Mouse (Mus musculus) myocyte (in vitro differentiated cells): ENCODE results near the gene Adrm1. TPM values are rescaled to one million over a fixed set of nuclear protein-coding genes. Genes with fewer than 3 reads are reported as not detected.

Source experiments
- H3K27me3 ChIP-seq: one replicate; pipeline ENCODE4 v1.6.1; 2011; ENCODE audit not compliant: control insufficient read depth, insufficient read depth, insufficient read length
- H3K36me3 ChIP-seq: one replicate; pipeline ENCODE4 v1.6.1; 2011; ENCODE audit not compliant: control insufficient read depth, insufficient read depth
- H3K4me2 ChIP-seq: one replicate; pipeline ENCODE4 v1.6.1; 2011; ENCODE audit warnings: low read depth, control low read depth
- H3K4me3 ChIP-seq: one replicate; pipeline ENCODE4 v1.5.1; 2011; ENCODE audit warnings: mild to moderate bottlenecking, control low read depth, moderate library complexity
- H3K79me2 ChIP-seq: one replicate; pipeline ENCODE4 v1.6.1; 2011; ENCODE audit not compliant: control insufficient read depth, insufficient read depth
- H3ac ChIP-seq: one replicate; pipeline ENCODE4 v1.6.1; 2011; ENCODE audit not compliant: control insufficient read depth, insufficient read length
- CEBPB ChIP-seq: IDR thresholded peaks from 2 replicates; pipeline ENCODE4 v1.6.1; 2011; ENCODE audit warnings: mild to moderate bottlenecking, moderate library complexity; ENCODE audit not compliant: poor library complexity, insufficient read depth, severe bottlenecking
- E2F4 ChIP-seq: IDR thresholded peaks from one replicate; pipeline ENCODE4 v1.6.1; 2011; ENCODE audit warnings: mild to moderate bottlenecking, control low read depth, moderate library complexity; ENCODE audit not compliant: insufficient read depth
- MAX ChIP-seq: IDR thresholded peaks from one replicate; pipeline ENCODE4 v1.6.1; 2011; ENCODE audit warnings: low read depth, mild to moderate bottlenecking, control low read depth
- MYOD1 ChIP-seq, 3 experiments: IDR thresholded peaks; one replicate each; pipeline ENCODE4 v1.6.1; 2011; ENCODE audit warnings: control low read depth in 2 of 3, low read depth in 2 of 3, mild to moderate bottlenecking in 2 of 3, moderate library complexity in 1 of 3; ENCODE audit not compliant: insufficient read length in 2 of 3, control insufficient read depth in 1 of 3
- MYOG ChIP-seq, 3 experiments: IDR thresholded peaks; one replicate each; pipeline ENCODE4 v1.6.1; 2011; ENCODE audit warnings: control low read depth in 2 of 3, low read depth in 2 of 3, mild to moderate bottlenecking in 2 of 3; ENCODE audit not compliant: insufficient read length in 2 of 3, control insufficient read depth in 1 of 3, insufficient read depth in 1 of 3
- POLR2A ChIP-seq: IDR thresholded peaks from one replicate; pipeline ENCODE4 v1.6.1; 2011; ENCODE audit warnings: low read depth, mild to moderate bottlenecking, control low read depth, moderate library complexity; ENCODE audit not compliant: insufficient read length
- POLR2AphosphoS2 ChIP-seq: IDR thresholded peaks from one replicate; pipeline ENCODE4 v1.6.1; 2011; ENCODE audit warnings: low read depth, control low read depth; ENCODE audit not compliant: insufficient read length
- REST ChIP-seq: IDR thresholded peaks from one replicate; pipeline ENCODE4 v1.6.1; 2011; ENCODE audit warnings: mild to moderate bottlenecking, control low read depth, moderate library complexity; ENCODE audit not compliant: insufficient read depth, insufficient read length
- SRF ChIP-seq: IDR thresholded peaks from one replicate; pipeline ENCODE4 v1.6.1; 2011; ENCODE audit warnings: low read depth; ENCODE audit not compliant: control insufficient read depth, insufficient read length
- TCF12 ChIP-seq: IDR thresholded peaks from one replicate; pipeline ENCODE4 v1.6.1; 2011; ENCODE audit warnings: mild to moderate bottlenecking, control low read depth; ENCODE audit not compliant: poor library complexity, insufficient read depth, severe bottlenecking
- TCF3 ChIP-seq: IDR thresholded peaks from one replicate; pipeline ENCODE4 v1.6.1; 2011; ENCODE audit warnings: low read depth, control low read depth; ENCODE audit not compliant: insufficient read length
- USF1 ChIP-seq: IDR thresholded peaks from one replicate; pipeline ENCODE4 v1.6.1; 2011; ENCODE audit warnings: low read depth, mild to moderate bottlenecking, control low read depth, moderate library complexity
- polyA plus RNA-seq: library from polyadenylated mRNA; unstranded; fragments of >200 nt; fragmentation: generic; extraction: Trizol; gene quantifications from one replicate; pipeline ENCODE4 v1.2.1, GENCODE M21; 2012; ENCODE audit warnings: missing spikeins

The Adrm1 gene
- polyA plus RNA-seq, 1 experiment = 188 TPM

DNA sequence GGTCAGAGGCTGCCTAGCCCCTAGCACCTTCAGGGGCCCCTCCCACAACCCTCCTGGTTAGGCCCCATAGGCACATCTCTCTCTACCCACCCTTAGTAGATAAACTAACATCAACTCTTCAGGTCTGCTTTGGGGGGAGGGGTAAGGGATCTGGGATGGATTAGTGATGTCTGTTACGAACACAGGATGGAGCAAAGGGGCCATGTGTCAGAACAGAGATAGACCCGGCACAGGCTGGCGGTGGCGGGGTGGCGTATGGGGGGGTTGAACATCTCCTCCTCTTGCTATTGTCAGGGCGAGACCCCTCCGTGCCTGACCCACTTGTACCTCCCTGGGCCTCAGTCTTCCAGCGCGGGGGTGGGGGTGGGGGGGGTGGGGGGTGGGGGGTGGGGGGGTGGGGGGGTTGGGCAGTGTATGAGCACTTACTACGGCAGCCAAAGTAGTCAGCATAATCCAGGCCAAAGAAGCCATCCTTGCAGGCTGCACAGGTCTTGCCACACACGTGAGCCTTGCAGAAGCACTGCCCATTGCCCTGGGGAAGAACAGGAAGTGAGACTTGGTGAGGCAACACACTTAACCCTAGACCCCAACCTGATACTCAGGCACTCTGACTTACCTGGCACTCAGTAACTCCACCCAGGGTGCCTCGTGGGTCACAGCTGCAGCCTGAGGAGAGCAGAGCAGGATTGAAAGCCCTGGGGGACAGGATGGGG, 25.5 kb downstream of the Adrm1 start:
- TF ChIP-seq MYOG (IDR thresholded peaks at IDR 0.05; ENCODE audit: control insufficient read depth in 1 of 3, insufficient read depth in 1 of 3, insufficient read length in 2 of 3, low read depth in 2 of 3) = no peak
- no peak for TF ChIP-seq REST
- H3ac ChIP-seq = no peak overlapping the region
- no peaks in the 10 kb centered on the region for H3K27me3 ChIP-seq
- H3K4me2 ChIP-seq = no peak overlapping the region
- H3K36me3 ChIP-seq = peaks cover 18% of the 10 kb centered on the region
- H3K4me3 ChIP-seq = no peak overlapping the region
- no peaks in the 10 kb centered on the region for H3K79me2 ChIP-seq

DNA sequence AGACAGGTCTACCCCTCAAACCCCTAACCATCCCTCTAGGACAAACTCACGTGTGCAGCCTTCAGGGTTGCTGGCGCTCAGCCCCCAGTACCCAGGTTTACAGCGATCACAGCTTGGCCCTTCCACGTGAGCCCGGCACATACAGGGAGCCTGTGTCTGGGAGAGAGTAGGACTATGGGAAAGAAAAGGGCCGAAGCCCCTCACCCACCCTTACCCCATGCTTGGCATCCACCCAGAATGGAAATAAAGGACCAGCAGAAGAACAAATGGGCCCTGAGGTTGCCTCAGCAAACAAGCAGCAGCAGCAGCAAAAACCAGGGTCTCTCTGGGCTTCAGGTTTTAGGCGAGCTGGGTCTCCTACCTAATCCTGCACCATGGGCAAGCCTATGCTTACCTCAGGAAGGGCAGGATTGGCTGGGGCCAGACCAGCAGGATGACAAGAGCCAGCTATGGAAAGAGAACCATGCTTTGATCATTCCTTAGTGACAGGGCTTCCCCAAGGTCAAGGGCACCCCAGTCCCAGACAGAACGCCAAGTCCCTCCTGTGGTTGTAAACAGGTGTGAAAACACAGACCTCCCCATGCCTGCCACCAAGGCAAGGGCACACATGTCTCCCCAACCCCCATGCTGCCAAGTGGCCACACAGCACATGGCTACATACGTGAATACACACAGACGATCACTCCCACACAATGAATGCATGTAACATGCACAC, 26.2 kb downstream of the Adrm1 start:
- Histone ChIP-seq H3K36me3 (peaks cover 22% of the 10 kb centered on the region), H3K4me3 (no peak overlapping the region), H3ac (no peak overlapping the region), H3K27me3 (no peaks in the 10 kb centered on the region), H3K79me2 (no peaks in the 10 kb centered on the region), H3K4me2 (no peak overlapping the region)
- no peak for TF ChIP-seq MYOD1 (IDR thresholded peaks at IDR 0.05; ENCODE audit: control insufficient read depth in 1 of 3, insufficient read length in 2 of 3, low read depth in 2 of 3)
- TF ChIP-seq POLR2A = no peak
- TF ChIP-seq POLR2AphosphoS2 = no peak
- TF ChIP-seq CEBPB = no peak
- TF ChIP-seq TCF12 = no peak
- no peak for TF ChIP-seq TCF3
- no peak for TF ChIP-seq MAX
- no peak for TF ChIP-seq REST
- no peak for TF ChIP-seq USF1
- no peak for TF ChIP-seq MYOG (IDR thresholded peaks at IDR 0.05; ENCODE audit: control insufficient read depth in 1 of 3, insufficient read depth in 1 of 3, insufficient read length in 2 of 3, low read depth in 2 of 3)
- TF ChIP-seq E2F4 = no peak
- no peak for TF ChIP-seq SRF

DNA sequence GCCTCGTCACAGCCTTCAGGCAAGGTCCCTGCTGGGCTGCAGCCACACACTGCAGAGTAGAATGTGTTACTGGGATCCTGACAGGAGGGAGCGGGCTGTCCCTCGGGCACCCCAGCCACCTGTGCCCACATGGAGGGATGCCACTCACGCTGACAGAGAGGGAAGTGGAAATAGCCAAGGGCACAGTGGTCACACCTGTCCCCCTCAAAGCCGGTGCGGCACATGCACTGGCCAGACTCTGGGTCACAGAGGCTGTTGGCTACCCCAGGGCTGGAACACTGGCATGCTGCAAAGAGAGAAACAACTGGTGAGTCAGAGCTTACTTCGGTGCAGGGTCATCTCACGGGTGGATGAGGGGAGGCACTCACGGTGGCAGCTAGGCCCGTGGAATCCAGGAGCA, 27.5 kb downstream of the Adrm1 start:
- no peaks in the 10 kb centered on the region for H3K27me3 ChIP-seq
- no peak for TF ChIP-seq REST
- peak; percentile 28 for TF ChIP-seq TCF3
- peak in 2 of 3 experiments; percentile 76 to 86 for TF ChIP-seq MYOG (IDR thresholded peaks at IDR 0.05; ENCODE audit: control insufficient read depth in 1 of 3, insufficient read depth in 1 of 3, insufficient read length in 2 of 3, low read depth in 2 of 3)
- peak in 2 of 3 experiments; percentile 73 to 89 for TF ChIP-seq MYOD1 (IDR thresholded peaks at IDR 0.05; ENCODE audit: control insufficient read depth in 1 of 3, insufficient read length in 2 of 3, low read depth in 2 of 3)
- peak; percentile 29 for TF ChIP-seq POLR2AphosphoS2
- TF ChIP-seq MAX = no peak
- no peak overlapping the region for H3K4me3 ChIP-seq
- H3K4me2 ChIP-seq = no peak overlapping the region
- no peak overlapping the region for H3ac ChIP-seq
- no peaks in the 10 kb centered on the region for H3K79me2 ChIP-seq
- H3K36me3 ChIP-seq = peaks cover 27% of the 10 kb centered on the region

DNA sequence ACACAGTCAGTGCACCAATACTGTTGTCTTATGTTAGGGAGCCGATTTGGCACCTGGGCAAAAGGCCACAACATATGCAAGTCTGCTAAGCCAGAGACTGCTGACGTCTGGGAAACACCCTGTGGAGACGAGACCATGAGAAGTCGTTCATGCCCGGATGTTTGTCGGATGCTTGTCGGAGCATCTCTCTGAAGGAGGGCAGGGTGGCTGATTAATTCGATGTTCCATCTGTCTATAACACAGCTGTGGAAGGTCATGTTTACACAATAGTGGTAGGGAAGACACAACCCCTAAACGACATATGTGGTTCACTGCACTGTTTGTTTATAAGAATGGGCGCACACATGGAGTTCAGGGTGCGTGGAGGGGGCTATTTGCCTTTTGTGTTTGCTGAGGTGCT, 29.4 kb downstream of the Adrm1 start:
- Histone ChIP-seq H3K27me3 (no peaks in the 10 kb centered on the region), H3ac (no peak overlapping the region), H3K79me2 (no peaks in the 10 kb centered on the region), H3K36me3 (peaks cover 31% of the 10 kb centered on the region), H3K4me3 (no peak overlapping the region), H3K4me2 (no peak overlapping the region)
- TF ChIP-seq MYOG (IDR thresholded peaks at IDR 0.05; ENCODE audit: control insufficient read depth in 1 of 3, insufficient read depth in 1 of 3, insufficient read length in 2 of 3, low read depth in 2 of 3) (no peak), TCF3 (no peak), SRF (no peak), MAX (no peak), POLR2A (no peak), USF1 (no peak)

DNA sequence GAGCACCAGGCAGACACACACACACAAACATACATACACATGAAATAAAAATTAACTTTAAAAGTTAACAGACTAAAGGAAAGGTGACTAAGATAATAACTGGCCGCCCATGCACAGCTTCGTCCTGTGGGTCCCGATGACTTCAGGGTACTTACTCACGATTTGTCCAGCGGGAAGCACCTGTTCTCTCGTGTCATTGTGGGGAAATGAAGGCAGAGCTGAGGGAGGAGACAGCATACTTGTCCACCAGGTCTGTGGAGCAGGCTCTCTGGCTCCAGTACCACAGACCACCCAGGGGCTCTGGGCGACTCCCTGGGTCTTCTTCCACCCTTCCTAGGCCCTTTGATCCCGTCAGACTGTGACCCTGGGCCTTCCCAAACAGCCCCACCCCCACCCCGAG, 30.0 kb downstream of the Adrm1 start:
- Histone ChIP-seq H3ac (no peak overlapping the region), H3K79me2 (no peaks in the 10 kb centered on the region), H3K36me3 (peaks cover 31% of the 10 kb centered on the region), H3K4me2 (no peak overlapping the region), H3K4me3 (no peak overlapping the region), H3K27me3 (no peaks in the 10 kb centered on the region)
- no peak for TF ChIP-seq CEBPB
- TF ChIP-seq MYOD1 (IDR thresholded peaks at IDR 0.05; ENCODE audit: control insufficient read depth in 1 of 3, insufficient read length in 2 of 3, low read depth in 2 of 3) = peak in 2 of 3 experiments; percentile 57 to 68
